Mouse (Mus musculus): Measurements from ENCODE around the gene Nags. TPM values are rescaled to one million over a fixed set of nuclear protein-coding genes. Genes with fewer than 3 reads are reported as not detected.
A peak's percentile ranks its signal among the peaks of the same experiment; 100 is the strongest.

The Nags gene
- polyA plus RNA-seq, 1 experiment, result not detected

DNA sequence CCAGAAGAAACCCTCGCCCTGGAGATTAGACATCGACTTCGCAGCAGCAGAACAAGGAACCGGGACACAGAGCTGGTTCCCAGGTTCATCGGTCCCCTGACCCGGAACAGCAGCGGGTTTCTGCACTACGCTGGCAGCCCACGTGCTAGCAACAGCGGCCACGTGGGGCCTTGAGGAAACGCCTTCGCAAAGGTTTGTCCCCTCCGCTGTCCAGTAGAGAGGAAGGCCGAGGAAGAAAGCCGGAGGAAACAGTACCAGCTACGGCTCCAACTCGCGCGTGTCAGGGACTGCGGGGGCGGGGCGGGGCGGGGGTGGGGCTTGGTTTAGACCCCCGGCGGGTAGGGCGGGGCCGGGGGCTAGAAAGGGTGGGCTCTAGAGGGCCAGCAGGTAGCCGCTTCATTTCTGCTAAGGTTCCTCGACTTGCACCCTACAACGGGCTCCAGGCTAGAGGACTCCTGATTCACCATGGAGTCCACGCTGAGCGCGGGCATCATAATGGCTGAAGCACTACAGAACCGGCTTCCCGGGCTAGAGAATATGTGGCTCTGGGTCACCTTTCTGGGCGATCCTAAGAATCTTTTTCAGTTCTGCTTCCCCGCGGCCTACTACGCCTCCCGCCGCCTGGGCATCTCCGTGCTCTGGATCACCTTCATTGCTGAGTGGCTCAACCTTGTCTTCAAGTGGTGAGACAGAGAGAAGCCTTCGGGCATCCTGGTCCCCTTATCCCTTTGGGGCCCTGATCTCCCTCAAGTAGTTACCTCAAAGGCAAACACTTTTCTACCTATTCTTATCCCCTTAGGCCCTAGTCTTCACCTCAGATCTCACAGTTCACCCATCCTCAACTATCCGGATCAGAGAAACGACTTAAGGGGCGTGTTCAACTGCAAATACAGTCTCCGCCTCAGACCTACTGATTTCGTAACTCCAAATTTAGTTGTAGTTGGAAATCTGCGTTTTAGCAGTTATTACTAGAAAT is 44.4 kb downstream of the Nags start, which contains the start of gene G6pc3:
G6pc3 (plus strand) TSS at position 160 of the 976 bp plus-strand sequence.
- no peaks in the 10 kb centered on the region for H3K27me3 ChIP-seq (ENCODE audit: control insufficient read depth, insufficient read depth, insufficient read length)
- no peak within 1 kb of the TSS for H3ac ChIP-seq (ENCODE audit: control insufficient read depth, insufficient read length)
- peaks cover 2% of the 10 kb centered on the region for H3K79me2 ChIP-seq (ENCODE audit: control insufficient read depth, insufficient read depth)
- no peaks in the 10 kb centered on the region for H3K36me3 ChIP-seq (ENCODE audit: control insufficient read depth, insufficient read depth)
- peak within 1 kb of the TSS; percentile 49 for H3K4me3 ChIP-seq
- H3K4me2 ChIP-seq (ENCODE audit: low read depth), result peak within 1 kb of the TSS; percentile 79
- TF ChIP-seq USF1 (IDR thresholded peaks at IDR 0.05; ENCODE audit: low read depth), result peak; percentile 98
- TF ChIP-seq SRF (IDR thresholded peaks at IDR 0.05; ENCODE audit: control insufficient read depth, insufficient read length, low read depth), result no peak
- TF ChIP-seq CEBPB (IDR thresholded peaks at IDR 0.05; ENCODE audit: insufficient read depth, poor library complexity, severe bottlenecking), result no peak
- TF ChIP-seq MAX (IDR thresholded peaks at IDR 0.05; ENCODE audit: low read depth), result peak; percentile 98
- no peak for TF ChIP-seq POLR2AphosphoS2 (IDR thresholded peaks at IDR 0.05; ENCODE audit: insufficient read length, low read depth)
- peak; percentile 46 for TF ChIP-seq POLR2A (IDR thresholded peaks at IDR 0.05; ENCODE audit: insufficient read length, low read depth)
- peak in 1 of 3 experiments; percentile 12 for TF ChIP-seq MYOG (IDR thresholded peaks at IDR 0.05; ENCODE audit: control insufficient read depth in 1 of 3, insufficient read depth in 1 of 3, insufficient read length in 2 of 3, low read depth in 2 of 3)
- no peak for TF ChIP-seq TCF12 (IDR thresholded peaks at IDR 0.05; ENCODE audit: insufficient read depth, poor library complexity, severe bottlenecking)
- no peak for TF ChIP-seq MYOD1 (IDR thresholded peaks at IDR 0.05; ENCODE audit: control insufficient read depth in 1 of 3, insufficient read length in 2 of 3, low read depth in 2 of 3)
- no peak for TF ChIP-seq E2F4 (IDR thresholded peaks at IDR 0.05; ENCODE audit: insufficient read depth)
- TF ChIP-seq REST (IDR thresholded peaks at IDR 0.05; ENCODE audit: insufficient read depth, insufficient read length), result no peak
- no peak for TF ChIP-seq TCF3 (IDR thresholded peaks at IDR 0.05; ENCODE audit: insufficient read length, low read depth)

DNA sequence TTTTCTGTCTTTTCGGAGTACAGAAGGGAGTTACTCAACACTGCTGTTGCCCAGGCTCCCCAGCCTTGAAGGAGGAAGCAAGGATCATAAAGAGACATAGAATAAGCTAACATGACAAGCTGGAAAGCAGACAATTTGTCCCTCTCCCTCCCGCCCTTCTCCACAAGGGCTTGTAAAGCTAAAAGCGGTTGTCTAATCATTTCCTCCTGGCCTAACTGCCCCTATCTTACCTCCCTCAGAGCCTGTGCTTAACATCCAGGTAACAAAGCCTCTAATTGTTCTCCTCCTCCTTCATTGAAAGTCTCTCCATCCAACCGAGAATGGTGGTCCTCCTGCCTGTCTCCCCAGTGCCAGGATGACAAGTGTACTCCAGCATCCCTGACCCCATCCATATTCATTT is 45.5 kb downstream of the Nags start:
- Histone ChIP-seq H3ac (ENCODE audit: control insufficient read depth, insufficient read length) (no peak overlapping the region), H3K4me2 (ENCODE audit: low read depth) (peak overlapping the region; percentile 64), H3K36me3 (ENCODE audit: control insufficient read depth, insufficient read depth) (peaks cover 4% of the 10 kb centered on the region), H3K4me3 (peak overlapping the region; percentile 49), H3K79me2 (ENCODE audit: control insufficient read depth, insufficient read depth) (no peaks in the 10 kb centered on the region), H3K27me3 (ENCODE audit: control insufficient read depth, insufficient read depth, insufficient read length) (no peaks in the 10 kb centered on the region)
- no peak for TF ChIP-seq TCF3 (IDR thresholded peaks at IDR 0.05; ENCODE audit: insufficient read length, low read depth)
- TF ChIP-seq E2F4 (IDR thresholded peaks at IDR 0.05; ENCODE audit: insufficient read depth), result no peak
- no peak for TF ChIP-seq SRF (IDR thresholded peaks at IDR 0.05; ENCODE audit: control insufficient read depth, insufficient read length, low read depth)
- TF ChIP-seq TCF12 (IDR thresholded peaks at IDR 0.05; ENCODE audit: insufficient read depth, poor library complexity, severe bottlenecking), result no peak
- no peak for TF ChIP-seq MAX (IDR thresholded peaks at IDR 0.05; ENCODE audit: low read depth)
- no peak for TF ChIP-seq REST (IDR thresholded peaks at IDR 0.05; ENCODE audit: insufficient read depth, insufficient read length)
- no peak for TF ChIP-seq CEBPB (IDR thresholded peaks at IDR 0.05; ENCODE audit: insufficient read depth, poor library complexity, severe bottlenecking)
- no peak for TF ChIP-seq MYOD1 (IDR thresholded peaks at IDR 0.05; ENCODE audit: control insufficient read depth in 1 of 3, insufficient read length in 2 of 3, low read depth in 2 of 3)
- no peak for TF ChIP-seq POLR2AphosphoS2 (IDR thresholded peaks at IDR 0.05; ENCODE audit: insufficient read length, low read depth)
- no peak for TF ChIP-seq POLR2A (IDR thresholded peaks at IDR 0.05; ENCODE audit: insufficient read length, low read depth)
- TF ChIP-seq MYOG (IDR thresholded peaks at IDR 0.05; ENCODE audit: control insufficient read depth in 1 of 3, insufficient read depth in 1 of 3, insufficient read length in 2 of 3, low read depth in 2 of 3), result no peak
- TF ChIP-seq USF1 (IDR thresholded peaks at IDR 0.05; ENCODE audit: low read depth), result no peak

DNA sequence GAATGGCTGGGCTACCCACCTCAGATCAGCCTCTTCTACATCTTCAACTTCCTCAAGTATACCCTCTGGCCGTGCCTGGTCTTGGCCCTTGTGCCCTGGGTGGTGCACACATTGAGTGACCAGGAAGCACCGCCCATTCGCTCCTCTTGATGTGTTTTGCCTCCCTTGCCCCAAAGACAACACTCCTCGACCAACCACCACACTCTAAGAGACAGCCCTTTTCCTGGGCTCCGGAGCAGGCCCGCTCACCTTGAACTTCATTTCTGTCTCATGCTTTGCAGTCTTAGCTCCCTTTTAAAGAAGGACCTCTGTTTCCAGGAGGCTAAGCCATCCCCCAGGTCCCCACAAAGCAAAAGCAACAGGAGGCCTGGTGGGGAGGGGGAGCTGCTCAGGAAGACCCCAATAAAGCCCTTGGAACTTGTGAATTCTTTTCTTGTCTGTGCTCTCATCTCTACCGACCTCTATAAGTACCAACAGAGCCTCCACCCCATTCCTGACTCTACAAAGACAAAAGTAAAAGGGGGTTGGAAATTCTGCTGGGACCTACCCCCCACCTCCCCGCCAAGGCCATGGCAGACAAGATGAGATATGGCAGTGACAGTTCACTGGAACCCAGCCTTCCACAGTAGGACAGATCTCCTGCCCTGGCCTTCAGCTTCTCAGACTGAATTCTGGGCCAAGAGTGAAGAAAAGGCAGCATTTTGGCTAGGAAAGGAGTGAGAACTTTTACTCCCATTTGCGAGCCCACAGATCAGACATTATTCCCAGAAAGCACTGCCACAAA is 48.5 kb downstream of the Nags start:
- Histone ChIP-seq H3K36me3 (ENCODE audit: control insufficient read depth, insufficient read depth) (peaks cover 6% of the 10 kb centered on the region), H3K79me2 (ENCODE audit: control insufficient read depth, insufficient read depth) (no peaks in the 10 kb centered on the region), H3ac (ENCODE audit: control insufficient read depth, insufficient read length) (no peak overlapping the region), H3K4me3 (no peak overlapping the region), H3K27me3 (ENCODE audit: control insufficient read depth, insufficient read depth, insufficient read length) (no peaks in the 10 kb centered on the region), H3K4me2 (ENCODE audit: low read depth) (no peak overlapping the region)
- TF ChIP-seq MYOG (IDR thresholded peaks at IDR 0.05; ENCODE audit: control insufficient read depth in 1 of 3, insufficient read depth in 1 of 3, insufficient read length in 2 of 3, low read depth in 2 of 3) (no peak), SRF (IDR thresholded peaks at IDR 0.05; ENCODE audit: control insufficient read depth, insufficient read length, low read depth) (no peak), TCF12 (IDR thresholded peaks at IDR 0.05; ENCODE audit: insufficient read depth, poor library complexity, severe bottlenecking) (no peak), POLR2AphosphoS2 (IDR thresholded peaks at IDR 0.05; ENCODE audit: insufficient read length, low read depth) (no peak), E2F4 (IDR thresholded peaks at IDR 0.05; ENCODE audit: insufficient read depth) (no peak), TCF3 (IDR thresholded peaks at IDR 0.05; ENCODE audit: insufficient read length, low read depth) (no peak), CEBPB (IDR thresholded peaks at IDR 0.05; ENCODE audit: insufficient read depth, poor library complexity, severe bottlenecking) (no peak), USF1 (IDR thresholded peaks at IDR 0.05; ENCODE audit: low read depth) (no peak), MYOD1 (IDR thresholded peaks at IDR 0.05; ENCODE audit: control insufficient read depth in 1 of 3, insufficient read length in 2 of 3, low read depth in 2 of 3) (no peak), POLR2A (IDR thresholded peaks at IDR 0.05; ENCODE audit: insufficient read length, low read depth) (no peak), MAX (IDR thresholded peaks at IDR 0.05; ENCODE audit: low read depth) (no peak), REST (IDR thresholded peaks at IDR 0.05; ENCODE audit: insufficient read depth, insufficient read length) (no peak)

All from myocyte (in vitro differentiated cells).